Mouse (Mus musculus): Measurements from ENCODE around the gene 1700023F06Rik.

1700023F06Rik gene

DNA sequence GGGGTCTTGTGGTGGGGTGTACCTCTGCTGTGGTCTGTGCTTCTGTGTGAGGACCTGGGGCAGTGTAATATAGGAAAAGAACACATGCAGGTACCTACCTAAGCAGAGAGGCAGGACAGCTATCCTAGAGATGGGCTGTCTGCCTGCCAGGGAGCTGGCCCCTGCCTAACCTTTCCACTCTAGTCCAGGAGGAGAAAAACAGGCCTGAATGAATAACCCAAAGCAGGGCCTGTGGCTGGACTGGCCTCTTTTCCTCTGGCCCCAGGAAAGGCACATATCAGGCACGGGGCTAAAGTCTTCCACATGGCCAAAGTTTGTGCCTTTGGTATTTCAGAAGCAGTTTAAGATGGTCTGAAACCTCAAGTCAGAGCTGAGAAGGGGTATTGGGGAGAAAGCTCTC lies 27.9 kb downstream of the 1700023F06Rik start:
- DNase-seq: peak; percentile 77 to 85

DNA sequence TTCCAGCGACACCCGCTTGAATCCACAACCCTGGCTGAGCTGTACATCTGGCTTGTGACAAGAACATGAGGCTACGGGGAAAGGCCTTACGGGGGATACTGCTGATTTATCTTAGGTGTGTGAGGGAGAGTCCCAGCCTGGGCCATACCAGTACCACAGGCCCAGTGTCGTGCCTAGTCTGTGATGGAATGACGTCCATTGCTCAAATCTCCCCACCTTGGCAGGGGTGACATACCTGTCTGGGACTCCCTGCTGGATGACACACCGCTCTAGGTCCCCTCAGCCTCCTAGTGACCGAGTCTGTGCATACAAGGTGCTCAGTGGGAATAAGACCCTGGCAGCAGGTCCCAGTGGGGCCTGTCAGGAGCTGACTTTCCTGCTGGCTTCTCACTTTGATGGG lies 29.6 kb downstream of the 1700023F06Rik start:
- DNase-seq: no peak

DNA sequence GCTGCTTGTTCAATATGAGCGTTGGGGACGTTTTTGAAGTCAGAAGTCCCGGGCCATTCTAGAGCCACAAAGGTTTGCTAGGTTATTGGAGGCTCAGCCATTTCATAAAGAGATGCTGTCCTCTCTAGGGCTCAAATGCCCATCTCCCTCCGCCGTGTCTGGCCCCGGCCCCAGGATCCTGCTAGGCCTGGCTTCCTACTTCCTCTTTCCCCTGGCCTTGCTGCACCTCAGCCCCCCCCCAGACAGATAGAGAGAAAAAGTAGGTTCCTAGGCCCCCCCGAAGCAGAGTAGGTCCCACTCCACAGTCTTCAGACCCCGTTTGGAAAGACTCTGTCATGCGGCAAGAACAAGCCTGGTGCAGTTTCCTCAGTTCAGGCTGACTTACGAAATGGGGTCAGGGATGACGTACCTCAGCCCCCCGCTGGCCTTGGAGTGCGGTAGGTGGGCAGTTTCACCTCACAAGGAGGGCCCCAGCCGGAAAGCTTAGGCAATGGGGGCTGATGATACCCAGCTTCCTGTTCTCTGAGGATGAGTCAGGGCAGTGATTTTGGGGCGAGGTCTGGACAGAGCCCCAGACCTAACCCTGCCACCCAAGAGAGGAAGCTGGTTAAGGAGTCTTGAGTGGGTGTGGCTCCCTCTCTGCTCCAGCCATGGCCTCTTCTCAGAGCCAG lies 30.4 kb downstream of the 1700023F06Rik start:
- DNase-seq: no peak

DNA sequence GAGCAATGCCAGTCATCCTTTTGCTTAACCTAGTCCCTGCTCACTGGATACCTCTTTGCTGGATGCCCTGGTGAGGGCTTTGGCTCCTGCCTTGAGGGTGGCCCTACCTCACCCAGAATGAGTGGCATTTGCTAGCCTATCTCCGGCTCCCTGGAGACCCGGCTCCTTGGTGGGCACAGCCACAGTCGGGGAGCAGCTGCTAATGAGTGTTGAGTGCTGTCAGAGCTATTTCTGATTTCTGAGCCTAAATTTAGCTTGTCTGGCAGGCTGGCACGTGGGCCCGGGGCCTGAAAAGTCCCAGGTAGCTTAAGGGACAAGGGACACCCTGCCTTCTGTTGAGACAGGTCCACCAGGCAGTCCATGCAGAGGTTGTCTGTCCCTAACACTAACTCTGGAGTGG lies 31.1 kb downstream of the 1700023F06Rik start:
- no peak for DNase-seq

DNA sequence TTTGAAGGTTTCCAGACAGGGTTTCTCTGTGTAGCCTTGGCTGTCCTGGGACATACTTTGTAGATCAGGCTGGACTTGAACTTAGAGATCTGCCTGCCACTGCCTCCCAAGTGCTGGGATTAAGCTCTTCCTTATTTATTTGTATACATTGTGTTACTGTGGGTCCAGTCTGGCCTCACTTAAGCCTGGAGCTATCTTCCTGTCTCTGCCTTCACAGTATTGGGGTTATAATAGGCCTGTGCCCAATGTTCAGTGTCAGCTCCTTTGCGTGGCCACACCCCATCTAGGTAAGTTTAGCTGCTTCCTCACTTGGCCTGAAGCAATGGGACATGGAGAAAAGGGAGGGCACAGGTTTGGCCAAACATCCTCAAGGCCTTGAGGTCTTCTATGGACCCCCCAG lies 31.8 kb downstream of the 1700023F06Rik start:
- no peak for DNase-seq

DNA sequence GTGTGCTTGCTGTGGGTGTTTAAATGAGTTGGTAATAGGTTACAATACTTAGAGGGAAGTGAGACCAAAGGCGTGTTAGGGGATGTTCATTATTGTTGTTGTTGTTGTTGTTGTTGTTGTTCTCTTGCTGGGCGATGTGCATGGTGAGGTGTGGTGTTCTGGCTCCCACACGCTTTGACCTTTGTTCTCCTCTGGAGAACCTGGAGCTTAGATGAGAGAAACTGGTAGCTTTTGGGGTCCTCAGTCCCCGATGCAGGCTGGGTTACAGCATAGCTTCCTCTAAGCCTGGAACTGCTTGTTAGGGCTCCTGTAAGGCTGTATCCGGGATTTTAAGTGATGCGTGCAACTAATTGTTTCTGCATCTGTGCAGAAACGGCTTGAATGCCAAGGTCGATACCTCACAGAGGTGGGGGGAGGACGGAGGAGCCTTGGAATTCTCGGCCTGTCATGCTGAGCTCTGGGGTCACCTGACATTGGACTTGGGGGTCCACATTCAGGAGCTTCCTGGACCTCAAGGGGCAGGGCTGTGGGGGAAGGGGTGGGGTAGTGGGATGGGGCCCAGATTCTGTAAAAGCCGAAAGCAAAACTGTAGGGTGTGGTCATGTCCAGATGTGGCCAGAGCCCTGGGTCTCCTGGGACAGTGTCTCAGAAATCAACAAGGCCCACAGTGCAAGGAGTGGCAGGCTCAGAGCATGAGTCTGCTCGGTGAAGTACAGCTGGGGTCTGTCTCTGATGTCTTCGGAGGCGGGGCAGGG lies 32.5 kb downstream of the 1700023F06Rik start:
- DNase-seq: no peak

DNA sequence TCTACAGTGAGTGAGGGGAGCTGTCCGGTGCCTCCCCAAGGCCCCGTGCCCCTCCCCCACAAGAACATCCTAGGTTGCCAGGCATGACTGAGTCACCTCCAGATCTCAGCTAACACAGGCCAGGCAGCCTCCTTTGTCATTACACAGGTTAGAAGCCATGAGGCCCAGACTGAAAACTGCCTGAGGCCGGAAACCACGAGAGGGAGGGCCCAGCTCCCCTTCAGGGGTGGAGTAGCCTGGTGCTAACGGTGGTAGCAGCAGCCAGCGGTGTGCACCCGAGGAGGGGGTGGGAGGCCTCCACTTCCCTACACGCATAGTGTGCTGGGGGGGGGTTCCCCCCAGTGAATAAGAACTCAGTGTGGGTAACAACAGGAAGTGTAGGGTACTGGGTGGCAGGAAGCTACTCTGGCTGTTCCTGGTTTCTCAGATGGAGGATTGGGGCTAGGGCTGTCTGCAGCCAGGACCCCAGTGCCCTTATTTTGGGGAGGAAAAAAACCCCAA lies 33.4 kb downstream of the 1700023F06Rik start:
- DNase-seq: peak; percentile 37 to 50

DNA sequence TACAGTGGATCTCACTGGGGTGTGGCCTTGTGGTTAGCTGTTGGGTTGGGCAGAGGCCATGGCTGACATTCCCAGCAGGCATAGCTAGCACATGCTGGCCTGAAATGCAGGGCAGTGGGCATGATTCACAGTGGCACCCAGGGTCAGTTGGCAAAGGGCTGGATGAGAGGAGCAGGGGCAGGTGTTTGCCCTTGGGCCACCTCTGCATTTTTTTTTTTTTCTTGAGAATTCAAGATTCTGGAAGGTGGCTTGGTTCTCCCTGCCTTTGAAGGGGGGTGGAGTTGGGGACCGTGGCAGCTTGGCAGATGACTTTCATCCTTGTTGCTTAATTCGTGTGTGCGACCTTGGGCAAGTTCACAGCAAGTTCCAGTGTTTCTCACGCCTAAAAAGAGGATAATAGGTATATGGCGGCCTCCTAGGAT lies 33.9 kb downstream of the 1700023F06Rik start:
- DNase-seq: peak; percentile 57 to 64

DNA sequence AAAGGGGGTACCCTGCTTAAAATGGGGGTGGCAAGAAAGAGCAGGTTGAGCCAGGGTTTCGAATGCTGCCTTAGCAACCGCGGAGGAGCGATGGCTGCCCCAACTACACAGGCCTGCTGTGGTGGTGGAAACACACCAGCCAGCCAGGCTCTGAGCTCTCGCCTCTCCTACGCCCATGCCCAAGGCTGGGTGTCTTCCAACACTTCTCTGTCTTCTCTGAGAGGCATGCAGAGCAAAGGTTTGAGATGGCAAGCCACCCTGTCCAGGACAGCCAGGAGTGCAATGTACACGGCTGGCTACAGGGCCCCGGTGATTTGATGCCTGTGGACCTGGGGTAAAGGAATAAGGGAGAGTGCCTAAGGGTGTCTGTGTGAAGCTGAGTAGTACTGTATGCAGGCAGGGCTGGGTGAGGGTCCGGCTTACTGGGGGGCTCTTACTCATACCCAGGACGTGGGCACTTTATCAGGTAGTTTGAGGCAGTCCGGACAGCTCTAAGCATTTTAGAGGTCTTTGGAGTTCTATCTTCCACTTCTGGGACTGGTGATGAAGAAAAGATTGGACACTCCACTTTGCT lies 34.5 kb downstream of the 1700023F06Rik start:
- DNase-seq: peak; percentile 60 to 62

DNA sequence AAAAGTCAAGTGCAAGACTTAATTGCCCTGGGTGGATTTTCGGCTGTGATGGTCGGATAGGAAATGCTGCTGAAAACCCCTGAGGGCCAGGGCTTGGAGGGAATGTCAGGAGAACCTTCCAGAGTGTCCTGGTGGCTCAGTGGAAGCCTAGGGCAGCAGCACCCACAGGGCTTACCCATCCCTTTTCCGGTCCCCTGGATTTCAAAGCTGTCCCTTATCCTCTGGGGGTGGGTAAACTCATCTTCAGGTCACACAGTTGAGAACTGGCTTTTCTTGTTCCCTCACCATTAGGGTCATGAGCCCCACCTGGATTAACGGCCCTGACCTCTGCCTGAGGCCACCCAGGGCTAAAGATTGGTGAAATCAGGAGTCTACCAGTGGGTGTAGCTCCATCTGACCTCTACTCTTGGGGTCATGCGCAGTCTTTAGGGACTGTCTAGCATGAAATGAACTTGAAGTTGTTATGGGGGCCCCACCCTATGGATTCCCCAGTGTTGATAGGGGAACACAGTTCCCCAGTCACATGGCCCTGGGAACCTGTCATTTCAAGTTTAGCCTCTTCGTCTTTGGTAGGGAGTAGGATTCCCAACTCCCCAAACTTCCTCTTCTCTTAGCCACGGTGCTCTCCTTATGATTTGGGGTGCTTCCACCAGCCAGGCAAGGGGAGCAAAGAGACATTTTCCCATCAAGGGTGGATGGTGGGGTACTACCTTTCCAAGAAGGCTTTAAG lies 35.2 kb downstream of the 1700023F06Rik start:
- DNase-seq: no peak

DNA sequence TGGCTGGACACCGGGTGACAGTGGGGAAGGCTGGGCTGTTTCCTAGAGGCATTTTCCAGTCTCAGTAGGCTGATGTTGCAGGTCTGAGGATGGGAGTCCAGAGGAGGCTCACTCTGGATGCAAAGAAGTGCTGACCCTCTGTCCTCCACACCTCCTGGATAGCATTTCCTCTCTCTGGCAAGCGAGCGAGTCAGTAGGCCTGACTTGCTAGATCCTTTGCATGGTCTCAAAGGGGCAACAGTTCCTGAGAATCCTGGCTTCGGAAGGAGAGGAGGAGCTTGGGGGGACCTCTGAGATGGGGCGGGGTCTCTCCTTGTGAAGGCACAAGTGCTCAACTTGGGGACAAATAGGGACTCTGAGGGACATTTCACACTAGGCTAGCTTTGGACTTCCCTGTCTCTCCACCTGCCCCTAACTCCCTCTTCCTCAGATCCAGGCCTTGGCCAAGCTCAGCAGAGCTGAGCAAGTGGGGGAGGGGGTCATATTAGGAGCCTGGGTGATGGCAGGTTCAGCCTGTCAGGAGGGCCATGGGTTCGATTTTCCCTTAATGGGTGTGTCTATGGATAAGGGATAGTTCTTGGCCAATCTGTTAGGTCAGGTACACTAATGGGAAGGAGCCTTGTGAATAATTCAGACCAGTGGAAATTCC lies 35.8 kb downstream of the 1700023F06Rik start:
- no peak for DNase-seq

DNA sequence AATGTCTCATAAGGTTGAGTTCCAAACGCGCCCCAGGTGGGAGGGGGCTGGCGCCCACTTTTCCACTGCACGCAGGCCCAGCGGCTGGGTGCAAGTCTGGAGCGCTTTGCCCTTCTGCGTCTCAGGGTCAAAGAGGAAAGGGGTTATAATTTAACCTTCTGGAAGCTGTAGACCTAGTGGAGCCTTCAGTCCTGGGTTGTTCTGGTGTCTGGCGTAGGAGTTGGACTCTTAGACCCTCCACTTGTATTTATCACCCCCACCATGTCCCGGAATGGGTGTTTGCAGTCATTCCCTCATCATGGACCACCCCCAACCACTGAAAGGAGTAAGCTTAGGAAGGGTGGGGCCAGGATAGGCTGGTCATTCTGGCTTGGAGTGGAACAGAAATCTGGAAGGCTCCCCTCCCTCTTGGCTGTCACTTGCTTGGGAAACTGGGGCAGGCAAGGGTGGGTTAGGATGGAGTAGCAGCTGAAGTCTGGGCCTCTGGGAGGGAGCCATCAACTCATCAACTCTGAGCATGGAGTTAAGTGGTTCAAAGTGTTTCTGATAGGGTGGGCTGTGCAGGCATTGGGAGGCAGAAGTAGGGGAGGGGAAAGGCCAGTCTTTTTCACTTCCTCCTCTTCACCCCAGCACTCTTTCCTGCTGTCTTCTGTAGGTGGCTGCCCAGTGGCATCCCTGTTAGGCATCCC lies 36.5 kb downstream of the 1700023F06Rik start:
- DNase-seq: peak; percentile 79 to 88

DNA sequence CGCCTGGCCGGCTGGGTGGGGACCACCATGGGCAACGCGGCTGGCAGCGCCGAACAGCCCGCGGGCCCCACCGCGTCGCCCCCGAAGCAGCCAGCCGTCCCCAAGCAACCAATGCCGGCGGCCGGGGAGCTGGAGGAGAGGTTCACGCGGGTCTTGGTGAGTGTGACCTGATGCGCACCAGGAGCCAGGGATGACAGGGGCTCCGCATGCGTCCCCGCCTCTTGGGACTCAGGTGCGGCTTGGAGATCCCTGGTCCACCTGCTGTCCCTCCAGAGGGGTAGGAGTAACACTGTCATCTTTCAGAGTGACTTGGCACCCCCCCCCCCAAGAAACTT lies 37.1 kb downstream of the 1700023F06Rik start:
- DNase-seq: no peak

DNA sequence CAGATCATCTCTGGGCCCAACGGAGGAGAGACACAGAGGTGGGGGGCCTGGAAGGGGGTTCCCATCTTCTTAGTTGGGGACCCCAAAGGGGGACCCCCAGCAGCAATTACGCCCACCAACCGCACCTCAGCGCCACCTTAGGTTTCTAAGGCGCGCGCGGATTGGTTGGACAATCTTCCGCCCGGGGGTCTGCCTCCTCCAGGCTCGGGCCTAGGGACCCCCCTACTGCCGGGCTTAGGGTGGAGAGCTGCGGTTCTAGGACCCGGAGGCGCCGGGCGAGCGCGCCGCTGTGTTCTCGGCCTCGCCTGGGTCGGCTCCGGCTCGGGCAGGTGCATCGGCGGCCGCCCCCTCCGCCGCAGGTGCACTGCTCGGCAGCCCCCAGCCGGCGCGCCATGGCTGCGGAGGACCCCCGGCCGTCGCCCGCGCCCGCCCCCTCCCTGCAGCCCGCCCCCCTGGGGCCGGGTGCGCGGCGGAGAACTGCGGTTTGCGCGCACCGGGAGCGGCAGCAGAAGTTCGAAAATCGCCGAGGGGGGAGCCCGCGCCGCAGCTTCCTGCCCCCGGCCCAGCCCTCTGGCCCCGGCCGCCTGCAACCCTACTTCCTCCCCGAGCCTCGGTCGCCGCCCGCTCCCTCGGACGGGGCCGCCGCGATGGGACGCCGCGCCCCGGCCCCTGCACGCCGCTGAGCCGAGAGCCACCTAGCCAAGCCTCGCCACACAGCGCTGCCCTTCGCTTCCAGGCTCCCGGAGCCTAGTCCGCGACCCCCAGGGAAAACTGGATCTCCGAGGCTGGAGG lies 37.7 kb downstream of the 1700023F06Rik start, which contains the start of gene Fmnl1:
Gene Fmnl1 (plus strand): TSS at position 614 of the 792 bp plus-strand sequence.
- DNase-seq: peak in 1 of 2 experiments; percentile 50

DNA sequence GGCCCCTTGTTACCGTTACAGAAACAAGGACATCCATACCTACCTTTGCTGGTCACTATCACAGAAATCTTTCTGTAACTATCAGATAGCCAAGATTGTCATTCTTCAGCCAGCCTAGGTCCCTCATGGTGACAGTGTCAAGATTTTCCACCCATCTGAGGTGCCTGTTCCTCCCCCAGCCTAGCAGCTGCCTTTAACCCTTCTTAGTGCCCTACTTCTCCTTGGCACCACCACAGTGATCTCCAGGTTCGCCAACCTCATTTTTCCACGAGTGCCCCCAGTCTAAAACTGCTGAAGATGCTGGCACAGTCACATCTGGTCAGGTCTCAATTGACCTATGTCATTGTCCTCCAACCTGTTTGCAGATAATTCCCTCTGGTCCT lies 38.3 kb downstream of the 1700023F06Rik start:
- DNase-seq: no peak

DNA sequence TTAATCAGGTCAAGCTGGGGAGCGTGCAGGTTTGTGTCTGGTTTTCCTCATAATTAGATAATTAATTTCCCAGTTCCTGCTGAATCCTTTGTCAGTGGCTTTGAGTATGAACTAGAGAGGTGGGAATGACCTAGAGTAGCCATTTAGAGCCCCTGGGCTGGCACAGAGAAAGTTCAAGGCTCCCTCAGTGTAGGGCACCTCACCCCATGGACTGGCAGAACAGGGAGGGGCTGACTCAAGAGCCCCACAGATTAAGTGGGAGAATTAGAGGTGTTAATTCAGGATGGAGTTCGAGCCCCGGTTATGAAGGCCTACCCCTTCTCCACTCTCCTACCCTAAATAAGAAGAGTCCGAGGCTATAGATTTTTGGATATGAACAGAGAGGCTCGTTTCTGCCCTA lies 38.7 kb downstream of the 1700023F06Rik start:
- no peak for DNase-seq

DNA sequence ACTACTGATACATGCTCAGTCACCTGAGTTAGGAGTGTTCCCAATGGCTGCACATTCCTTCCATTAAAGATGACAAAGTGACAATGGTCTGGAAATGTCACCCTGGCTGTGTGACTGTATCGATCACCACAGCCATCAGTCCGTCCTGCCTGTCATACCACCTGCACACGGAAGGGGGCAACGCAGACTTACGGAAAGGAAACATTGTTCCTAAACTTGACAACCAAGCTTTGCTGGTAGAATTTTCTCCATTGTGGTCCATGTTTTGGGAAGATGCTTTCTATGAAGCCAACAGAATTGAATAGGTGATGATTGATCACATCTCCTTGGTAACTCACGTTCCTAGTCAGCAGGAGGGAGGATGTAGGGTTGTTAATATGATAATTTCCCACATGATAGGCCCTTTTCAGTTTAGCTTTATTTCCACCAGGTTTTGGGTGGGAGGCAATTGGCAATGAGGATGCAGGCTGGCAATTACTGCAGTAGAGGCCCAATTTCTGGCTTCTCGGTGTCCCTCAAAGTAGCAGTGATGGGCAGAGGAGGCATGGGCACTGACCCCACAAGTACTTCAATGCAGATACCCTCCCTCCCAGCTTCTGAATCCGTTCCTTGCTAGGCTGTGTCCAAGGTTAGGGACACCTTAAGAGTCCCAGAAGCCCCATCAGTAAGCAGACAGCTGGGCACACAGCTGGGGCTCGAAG lies 39.5 kb downstream of the 1700023F06Rik start:
- peak; percentile 57 to 84 for DNase-seq

DNA sequence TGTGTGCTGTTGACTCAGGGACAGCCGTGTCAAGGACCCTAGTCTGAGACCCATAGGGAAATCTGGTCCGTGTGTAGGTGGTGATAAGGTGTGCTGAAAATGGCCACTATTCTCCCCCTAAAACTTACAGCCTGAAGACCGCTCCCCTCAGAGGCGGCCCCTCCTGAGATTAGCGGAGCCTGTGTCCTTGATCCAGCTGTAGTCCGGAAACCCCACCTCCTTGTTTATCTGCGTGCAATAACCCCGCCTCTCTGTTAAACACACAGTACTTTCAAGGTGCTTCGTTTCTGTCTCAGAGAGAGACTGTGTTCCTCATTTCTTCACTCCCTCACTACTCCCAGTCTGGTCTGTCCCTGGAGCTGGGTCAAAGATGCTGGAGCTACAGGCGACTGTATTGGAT lies 44.0 kb downstream of the 1700023F06Rik start:
- DNase-seq: no peak

DNA sequence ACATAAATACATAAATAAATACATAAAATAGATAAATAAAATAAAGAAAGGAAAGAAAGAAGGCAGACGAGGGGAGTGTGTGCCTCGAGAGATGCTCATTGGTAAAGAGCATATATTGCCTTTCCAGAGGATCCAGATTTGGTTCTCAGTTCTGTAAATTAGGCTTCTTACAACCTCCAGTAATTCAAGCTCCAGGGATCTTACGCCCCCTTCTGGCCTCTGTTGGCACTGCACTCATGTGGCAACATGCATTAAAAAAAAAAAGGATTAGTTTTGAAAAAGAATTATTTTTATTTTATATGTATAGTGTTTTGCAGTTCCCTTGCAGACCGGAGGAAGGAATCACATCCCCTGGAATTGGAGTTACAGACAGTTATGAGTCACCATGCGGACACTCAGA lies 46.2 kb downstream of the 1700023F06Rik start:
- DNase-seq: peak in 1 of 2 experiments; percentile 47

DNA sequence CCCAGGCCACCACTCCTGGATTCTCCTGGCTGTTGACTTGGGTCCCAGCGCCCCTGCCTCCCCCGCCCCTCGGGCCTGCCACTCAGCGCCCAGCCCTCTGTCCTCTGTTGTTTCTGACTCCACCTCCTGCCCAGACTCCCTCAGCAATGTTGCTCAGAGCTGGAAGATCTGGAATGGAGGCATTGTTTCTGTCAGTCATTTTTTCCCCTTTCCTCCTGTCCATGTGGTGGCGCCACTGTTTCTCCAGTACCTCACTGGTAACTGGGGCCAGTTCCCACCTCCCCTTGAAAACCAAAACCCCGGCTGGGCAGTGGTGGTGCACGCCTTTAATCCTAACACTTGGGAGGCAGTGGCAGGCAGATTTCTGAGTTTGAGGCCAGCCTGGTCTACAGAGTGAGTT lies 46.9 kb downstream of the 1700023F06Rik start:
- DNase-seq: no peak

DNA sequence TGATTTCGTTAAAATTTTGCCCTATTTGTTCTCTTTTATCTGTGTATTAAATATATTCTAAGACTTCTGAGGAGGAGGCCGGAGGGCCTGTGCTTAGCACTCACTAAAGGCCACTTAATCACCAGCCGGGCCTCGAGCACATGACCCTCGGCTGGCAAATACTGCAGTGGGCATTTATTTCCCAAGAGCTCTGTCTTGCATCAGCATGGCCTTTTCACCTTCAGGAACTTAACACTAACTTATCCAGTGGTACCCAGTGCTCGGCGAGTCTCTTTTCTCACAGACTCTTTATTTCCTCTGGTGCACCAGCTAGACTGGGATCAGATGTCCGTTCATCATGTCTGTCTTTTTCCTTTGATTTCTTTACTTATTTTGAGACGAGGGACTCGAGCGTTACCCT lies 47.6 kb downstream of the 1700023F06Rik start:
- no peak for DNase-seq
